Mouse (Mus musculus) thymus, adult 18-20 months (tissue): ENCODE data around the gene Fopnl.

Experiments used
- DNase-seq, 2 experiments: peaks; one replicate each; pipeline ENCODE4 v3.0.0; 2022; ENCODE audit warnings: mixed read lengths in 2 of 2

The Fopnl gene

GRCm38 (mm10) chr16:14316884-14317876 is at the start of gene Fopnl:
Gene Fopnl (minus strand): TSS chr16:14317405.
- peak; percentile 92 to 94 for DNase-seq

- DNase-seq: no peak
Measured at GRCm38 (mm10) chr16:14366017-14366416, 48.8 kb upstream of the Fopnl start.

- DNase-seq: no peak
Measured at GRCm38 (mm10) chr16:14365457-14365856, 48.3 kb upstream of the Fopnl start.

- DNase-seq: no peak
Measured at GRCm38 (mm10) chr16:14364066-14364465, 46.9 kb upstream of the Fopnl start.

- no peak for DNase-seq
Measured at GRCm38 (mm10) chr16:14363496-14363895, 46.3 kb upstream of the Fopnl start.

- no peak for DNase-seq
Measured at GRCm38 (mm10) chr16:14362099-14362820, 45.1 kb upstream of the Fopnl start.

GRCm38 (mm10) chr16:14361362-14362098 is 44.3 kb upstream of the Fopnl start, which contains the start of gene Abcc1:
Gene Abcc1 (plus strand): TSS chr16:14361558.
- DNase-seq: peak; percentile 44 to 45

- DNase-seq: no peak
Measured at GRCm38 (mm10) chr16:14360931-14361330, 43.7 kb upstream of the Fopnl start.

GRCm38 (mm10) chr16:14358531-14358930 is 41.3 kb upstream of the Fopnl start:
- no peak for DNase-seq

- DNase-seq: no peak
Measured at GRCm38 (mm10) chr16:14357859-14358258, 40.7 kb upstream of the Fopnl start.

- no peak for DNase-seq
Measured at GRCm38 (mm10) chr16:14352663-14353062, 35.5 kb upstream of the Fopnl start.

- DNase-seq: no peak
Measured at GRCm38 (mm10) chr16:14352234-14352633, 35.0 kb upstream of the Fopnl start.

- no peak for DNase-seq
Measured at GRCm38 (mm10) chr16:14351571-14351970, 34.4 kb upstream of the Fopnl start.

GRCm38 (mm10) chr16:14344967-14345366 is 27.8 kb upstream of the Fopnl start:
- no peak for DNase-seq

GRCm38 (mm10) chr16:14328156-14328555 is 11.0 kb upstream of the Fopnl start:
- no peak for DNase-seq

GRCm38 (mm10) chr16:14320494-14320893 is 3.3 kb upstream of the Fopnl start:
- no peak for DNase-seq

- no peak for DNase-seq
Measured at GRCm38 (mm10) chr16:14319681-14320080, 2.5 kb upstream of the Fopnl start.

GRCm38 (mm10) chr16:14312914-14313313 is 4.3 kb downstream of the Fopnl start:
- no peak for DNase-seq

GRCm38 (mm10) chr16:14311371-14311770 is 5.8 kb downstream of the Fopnl start:
- DNase-seq: no peak

GRCm38 (mm10) chr16:14309833-14310232 is 7.4 kb downstream of the Fopnl start:
- DNase-seq: no peak

GRCm38 (mm10) chr16:14308245-14309073 is 8.7 kb downstream of the Fopnl start:
- DNase-seq: no peak

GRCm38 (mm10) chr16:14307373-14307772 is 9.8 kb downstream of the Fopnl start:
- DNase-seq: no peak
